Mouse (Mus musculus) embryonic stem cell, embryonic (primary cell): ENCODE results near the gene Pdxk.

ENCODE experiments used
- CTCF ChIA-PET, 4 experiments: fragments of 300-600 bp in 2 of 4; fragments of 350-600 bp in 2 of 4; sonication (Branson Sonifier 250); formaldehyde crosslinking; loops; one replicate each; lab custom pipeline; 2022; ENCODE audit warnings: inconsistent platforms in 2 of 4; lab: Charles Lee
- POLR2A ChIA-PET, 4 experiments: fragments of 300-600 bp in 2 of 4; fragments of 350-600 bp in 2 of 4; sonication (Branson Sonifier 250); formaldehyde crosslinking; loops; one replicate each; lab custom pipeline; 2022; ENCODE audit warnings: antibody characterized with exemption in 4 of 4, inconsistent platforms in 1 of 4; lab: Charles Lee

Gene Pdxk

DNA sequence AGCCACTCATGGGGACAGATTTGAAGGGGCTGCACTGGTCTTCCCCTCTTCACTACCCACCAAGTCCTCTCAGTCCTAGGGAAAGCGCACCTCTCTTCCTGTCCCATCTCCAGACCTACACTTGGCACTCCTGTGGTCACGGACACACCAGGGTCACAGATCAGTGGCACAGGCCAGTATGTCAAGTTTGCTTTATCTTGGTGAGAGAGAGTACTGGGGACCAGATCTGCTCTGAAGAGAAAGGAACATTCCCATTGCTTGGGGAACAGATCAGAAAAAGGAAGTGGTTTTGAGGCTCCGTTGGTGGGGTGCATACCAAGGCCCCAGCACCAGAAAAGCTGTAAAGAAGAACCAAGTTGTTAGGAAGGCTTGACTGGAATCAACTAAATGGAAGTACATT, 697 bp upstream of the Pdxk start:
- POLR2A ChIA-PET = interaction anchor here in 3 of 4 experiments (0.7 to 3.9 kb wide), 51 partner anchors 8 to 1830 kb away, joined by 3 to 48 read pairs (median 4); partner anchors contain the start of genes C2cd4c (in 2 of the 3), Cstb (in 2 of the 3), Apc2 (in 1 of the 3) and Bsg (in 1 of the 3)
- CTCF ChIA-PET = interaction anchor here in 3 of 4 experiments (0.6 to 2.2 kb wide), 11 partner anchors 8 to 282 kb away, joined by 3 to 13 read pairs (median 4); no protein-coding TSS in a partner anchor

DNA sequence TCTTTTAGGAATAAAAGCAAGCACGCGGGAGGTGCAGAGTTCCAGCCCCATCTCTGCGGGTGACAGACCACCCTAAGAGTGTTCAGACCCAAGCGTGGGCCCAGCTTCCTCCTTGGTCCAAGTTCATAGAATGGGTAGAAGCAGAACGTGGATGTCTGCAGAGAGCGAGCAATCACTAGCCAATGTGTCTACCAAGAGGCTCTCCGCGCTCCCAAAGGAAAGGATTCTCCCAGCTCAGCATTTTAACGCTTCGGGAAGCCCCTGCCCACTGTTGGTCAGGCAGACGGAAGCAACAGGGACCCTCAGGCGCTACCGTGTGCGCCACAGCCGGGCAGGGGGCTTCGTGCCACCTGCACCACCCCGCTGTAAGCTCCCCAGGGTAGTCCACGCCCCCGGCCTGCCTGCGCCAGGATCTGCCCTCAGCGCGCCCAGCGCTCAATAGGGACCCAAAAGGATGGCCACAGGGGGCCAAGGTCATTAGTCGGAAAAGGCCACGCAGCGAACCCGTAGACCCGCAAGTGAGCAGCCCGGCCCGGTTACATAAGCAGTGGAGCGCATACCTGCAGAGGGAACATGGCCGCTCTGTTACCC, 479 bp downstream of the Pdxk start:
- POLR2A ChIA-PET = interaction anchor here in 3 of 4 experiments (0.5 to 3.9 kb wide), 65 partner anchors 9 to 1831 kb away, joined by 3 to 48 read pairs (median 4); partner anchors contain the start of genes C2cd4c (in 2 of the 3), Cstb (in 2 of the 3), Ilvbl (in 2 of the 3) and Rrp1 (in 2 of the 3)
- CTCF ChIA-PET = interaction anchor here in 3 of 4 experiments (0.8 to 2.2 kb wide), 13 partner anchors 9 to 1131 kb away, joined by 3 to 13 read pairs (median 4); no protein-coding TSS in a partner anchor

DNA sequence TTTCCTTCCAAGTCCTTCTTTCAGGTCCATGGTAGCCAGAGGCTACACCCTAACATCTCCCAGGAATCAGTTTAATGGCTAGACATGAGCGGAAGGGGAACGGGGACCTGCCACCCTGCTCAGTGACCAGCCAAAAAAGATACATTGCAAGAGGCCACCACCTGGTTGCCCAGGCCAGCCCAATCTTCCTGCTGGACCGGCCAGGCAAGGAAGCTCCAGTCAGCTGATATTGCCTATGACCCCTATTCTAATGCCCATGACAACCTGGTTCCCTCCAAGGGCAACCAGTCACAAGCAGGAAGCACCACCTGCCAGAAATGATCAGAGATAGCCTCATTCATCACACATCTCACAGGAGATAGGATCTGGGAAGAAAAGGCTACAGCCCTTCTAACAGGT, 1.0 kb downstream of the Pdxk start:
- ChIA-PET CTCF (interaction anchor here in 1 of 4 experiments (1.4 to 2.1 kb wide), 3 partner anchors 18 to 25 kb away, joined by 3 to 8 read pairs (median 8); no protein-coding TSS in a partner anchor), POLR2A (interaction anchor here in 3 of 4 experiments (0.5 to 3.9 kb wide), 30 partner anchors 11 to 454 kb away, joined by 3 to 48 read pairs (median 5); partner anchors contain the start of genes Cstb (in 2 of the 3), Ilvbl (in 1 of the 3), Pfkl (in 1 of the 3) and Rrp1 (in 1 of the 3))

DNA sequence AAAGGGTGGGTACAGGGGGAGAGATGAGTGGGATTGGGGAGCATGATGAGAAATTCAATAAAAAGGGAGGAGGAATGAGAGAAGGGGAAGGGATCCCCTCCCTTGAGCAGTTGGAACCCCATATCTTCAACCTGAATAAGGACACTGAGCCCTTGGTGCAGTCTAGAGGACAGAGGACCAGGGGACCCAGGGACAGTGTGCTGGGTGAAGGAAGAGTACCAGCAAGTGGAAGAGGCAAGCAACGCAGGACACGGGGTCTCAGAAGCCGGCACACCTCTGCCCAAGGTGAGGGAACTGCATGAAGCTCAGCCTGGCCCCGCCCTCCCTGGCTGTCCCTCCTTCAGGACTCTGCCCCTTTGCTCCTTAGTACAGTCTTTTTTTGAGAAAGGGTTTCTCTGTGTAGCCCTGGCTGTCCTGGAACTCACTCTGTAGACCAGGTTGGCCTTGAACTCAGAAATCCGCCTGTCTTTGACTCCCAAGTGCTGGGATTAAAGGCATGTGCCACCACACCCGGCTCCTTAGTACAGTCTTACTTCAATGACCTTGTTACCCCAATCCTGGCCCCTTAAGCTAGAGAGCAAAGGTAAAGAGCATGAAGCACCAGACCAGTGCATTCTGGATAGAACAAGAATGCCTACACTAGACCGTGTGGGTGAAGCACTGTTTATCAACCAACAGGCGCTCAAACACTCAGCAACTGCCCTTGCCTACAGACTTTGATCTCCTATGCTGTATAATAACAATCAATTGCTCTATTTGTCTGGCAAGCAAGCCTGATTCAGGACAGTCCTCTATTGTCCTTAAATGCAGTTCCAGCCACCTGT, 1.6 kb downstream of the Pdxk start:
- POLR2A ChIA-PET = interaction anchor here (0.6 to 3.9 kb wide), 25 partner anchors 8 to 1189 kb away, joined by 3 to 48 read pairs (median 4); partner anchors contain the start of genes Cstb (in 2 of the 4), Pfkl (in 1 of the 4), Rrp1 (in 1 of the 4) and Trappc10 (in 1 of the 4)
- CTCF ChIA-PET = interaction anchor here in 3 of 4 experiments (1.2 to 2.1 kb wide), 4 partner anchors 19 to 67 kb away, joined by 3 to 8 read pairs (median 4); no protein-coding TSS in a partner anchor

DNA sequence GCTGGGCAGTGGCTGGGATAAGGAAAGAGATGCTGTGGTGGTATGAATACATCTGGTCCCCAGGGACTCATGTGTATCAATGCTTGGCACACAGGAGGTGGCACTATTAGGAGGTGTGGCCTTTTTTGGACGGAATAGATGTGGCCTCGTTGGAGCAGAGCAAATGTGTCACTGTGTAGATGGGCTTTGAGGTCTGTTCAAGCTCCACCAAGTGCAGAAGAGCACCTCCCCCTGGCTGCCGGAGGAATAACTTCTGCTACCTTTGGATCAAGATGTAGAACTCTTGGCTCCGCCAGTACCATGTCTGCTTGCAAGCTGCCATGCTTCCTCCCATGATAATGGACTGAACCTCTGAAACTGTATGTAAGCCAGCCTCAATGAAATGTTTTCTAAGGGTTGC, 3.0 kb downstream of the Pdxk start:
- POLR2A ChIA-PET = interaction anchor here in 3 of 4 experiments (0.6 to 3.9 kb wide), 10 partner anchors 9 to 70 kb away, joined by 3 to 48 read pairs (median 4); partner anchors contain the start of gene Cstb (in 1 of the 3)
- CTCF ChIA-PET = interaction anchor here (0.6 to 6.4 kb wide), 21 partner anchors 8 to 70 kb away, joined by 3 to 33 read pairs (median 3); partner anchors contain the start of gene Rrp1 (in 2 of the 4)

DNA sequence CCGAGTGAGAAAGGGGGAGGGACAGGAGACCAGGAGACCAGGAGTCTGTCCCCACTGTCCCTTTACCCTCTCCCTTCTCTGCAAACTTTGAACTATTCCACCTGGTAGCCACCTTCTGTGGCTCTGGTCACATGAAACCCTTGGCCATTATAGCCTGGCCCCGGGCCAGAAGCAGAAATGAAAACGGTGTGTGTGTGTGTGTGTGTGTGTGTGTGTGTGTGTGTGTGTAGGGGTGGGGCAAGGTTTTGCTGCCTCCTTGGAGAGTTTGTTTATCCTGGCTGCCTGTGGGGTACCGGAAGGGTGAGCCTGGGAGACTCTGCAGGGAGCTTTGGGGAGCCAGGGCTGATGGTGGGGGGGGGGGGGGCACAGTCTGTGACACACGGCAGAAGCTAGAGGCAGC, 4.3 kb downstream of the Pdxk start:
- CTCF ChIA-PET = interaction anchor here in 2 of 4 experiments (0.6 to 6.4 kb wide), 5 partner anchors 10 to 28 kb away, joined by 3 to 33 read pairs (median 5); no protein-coding TSS in a partner anchor
- POLR2A ChIA-PET = interaction anchor here in 3 of 4 experiments (0.6 to 3.1 kb wide), 7 partner anchors 9 to 1081 kb away, joined by 3 to 14 read pairs (median 3); no protein-coding TSS in a partner anchor

DNA sequence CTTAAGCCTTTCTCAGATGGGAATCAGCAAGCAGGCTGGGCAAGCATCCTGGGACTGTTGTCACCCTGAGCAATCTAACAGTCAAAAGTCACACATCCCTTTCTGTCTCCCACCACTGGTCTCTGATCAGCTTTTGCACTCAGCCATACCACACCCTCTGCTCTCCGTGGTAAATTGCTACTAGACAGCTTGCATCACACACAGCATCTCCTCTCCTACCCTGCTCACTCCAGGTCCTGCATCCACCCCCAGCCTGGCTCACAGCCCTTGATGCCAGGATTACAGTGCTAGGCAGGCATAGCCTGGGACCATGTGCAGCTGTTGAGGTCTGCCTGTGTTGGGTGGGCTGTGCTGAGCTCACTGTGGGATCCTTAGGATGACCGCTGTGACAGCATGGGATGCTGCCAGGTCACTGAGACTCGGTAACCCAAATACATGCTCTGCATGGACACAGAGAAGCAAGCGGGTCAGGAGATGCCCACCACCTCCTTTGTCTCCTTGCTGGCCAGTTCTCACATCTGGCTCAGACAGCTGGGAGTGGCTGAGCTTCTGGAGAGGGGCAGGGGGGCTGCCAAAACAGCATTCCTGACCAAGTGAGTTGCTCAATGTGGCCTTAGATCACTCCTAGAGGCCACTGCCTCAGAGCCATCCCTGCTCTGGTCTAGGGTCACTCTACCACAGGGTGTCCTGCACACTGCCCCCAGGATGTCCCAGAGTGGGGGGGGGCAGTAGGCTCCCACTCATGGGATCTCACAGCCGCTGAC, 6.2 kb downstream of the Pdxk start:
- POLR2A ChIA-PET = interaction anchor here in 3 of 4 experiments (0.6 to 2.3 kb wide), 10 partner anchors 10 to 1995 kb away, joined by 3 to 5 read pairs (median 4); partner anchors contain the start of gene Cstb (in 1 of the 3)
- CTCF ChIA-PET = interaction anchor here in 3 of 4 experiments (0.9 to 6.4 kb wide), 5 partner anchors 14 to 29 kb away, joined by 3 to 33 read pairs (median 5); no protein-coding TSS in a partner anchor

DNA sequence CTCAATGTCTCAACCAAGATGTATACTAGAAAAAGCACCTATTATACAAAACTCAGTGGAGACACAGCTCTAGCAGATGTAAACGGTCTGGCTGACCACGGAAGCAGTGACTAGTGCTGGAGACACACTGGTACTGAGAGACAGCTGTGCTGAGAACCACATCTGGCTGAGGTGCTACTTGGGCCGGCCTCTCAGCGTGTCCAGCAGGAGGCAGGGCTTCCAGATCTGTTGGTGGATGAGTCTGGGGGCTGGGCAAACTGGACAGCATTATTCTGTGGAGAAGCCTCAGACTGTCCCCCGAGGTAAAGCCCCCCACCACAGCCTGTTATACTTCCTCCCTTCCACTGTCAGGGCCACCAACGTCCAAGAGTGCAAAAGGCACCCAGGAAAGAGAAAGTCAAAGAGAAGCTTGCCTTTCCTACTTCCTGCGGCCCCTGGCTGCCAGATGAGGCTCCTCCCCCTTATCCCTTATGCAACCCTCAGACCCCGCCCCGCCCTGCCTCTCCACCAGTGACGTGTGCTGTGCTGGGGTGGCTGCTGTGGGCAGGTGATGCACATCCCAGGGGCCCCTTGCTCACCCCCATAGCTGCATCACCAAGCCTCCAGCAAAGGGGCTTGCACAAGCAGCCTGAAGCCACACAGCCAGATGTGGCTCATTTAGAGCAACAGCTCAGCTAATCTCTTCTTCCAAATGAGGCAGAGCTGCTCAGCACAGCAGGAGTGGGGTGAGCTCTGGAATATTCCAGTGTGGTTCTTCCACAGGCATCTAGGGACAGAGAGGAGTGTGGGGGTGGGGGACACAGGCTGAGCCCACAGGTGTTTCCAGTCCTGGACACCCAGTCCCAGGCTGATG, 7.1 kb downstream of the Pdxk start:
- CTCF ChIA-PET = interaction anchor here in 2 of 4 experiments (0.7 to 6.4 kb wide), 5 partner anchors 13 to 51 kb away, joined by 3 to 33 read pairs (median 5); no protein-coding TSS in a partner anchor
- POLR2A ChIA-PET = interaction anchor here in 3 of 4 experiments (0.6 to 2.3 kb wide), 14 partner anchors 9 to 1996 kb away, joined by 3 to 5 read pairs (median 4); partner anchors contain the start of gene Cstb (in 1 of the 3)

DNA sequence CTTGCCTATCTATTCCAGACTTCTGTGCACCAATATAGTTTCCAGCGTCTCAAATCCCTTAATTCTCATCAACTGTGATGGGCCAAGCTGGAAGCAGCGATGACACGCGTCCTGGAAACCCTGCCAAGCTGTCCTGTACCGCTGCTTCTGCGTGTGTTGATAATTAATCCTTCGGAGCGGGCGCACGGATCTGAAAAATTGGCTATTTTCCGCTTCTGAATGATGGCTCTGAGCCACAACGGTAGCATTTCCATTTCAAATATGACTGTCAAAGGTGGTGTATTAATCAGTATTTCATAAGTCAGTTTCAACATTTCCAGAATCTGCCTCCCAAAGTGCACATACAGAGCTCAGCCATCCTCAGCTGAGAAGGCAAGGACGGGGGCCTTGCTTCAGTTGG, 8.1 kb downstream of the Pdxk start:
- POLR2A ChIA-PET = interaction anchor here in 2 of 4 experiments (0.7 to 1.6 kb wide), 4 partner anchors 11 to 204 kb away, joined by 3 to 5 read pairs (median 4); no protein-coding TSS in a partner anchor
- CTCF ChIA-PET = interaction anchor here in 2 of 4 experiments (0.7 to 6.4 kb wide), 4 partner anchors 8 to 31 kb away, joined by 3 to 33 read pairs (median 10); no protein-coding TSS in a partner anchor

DNA sequence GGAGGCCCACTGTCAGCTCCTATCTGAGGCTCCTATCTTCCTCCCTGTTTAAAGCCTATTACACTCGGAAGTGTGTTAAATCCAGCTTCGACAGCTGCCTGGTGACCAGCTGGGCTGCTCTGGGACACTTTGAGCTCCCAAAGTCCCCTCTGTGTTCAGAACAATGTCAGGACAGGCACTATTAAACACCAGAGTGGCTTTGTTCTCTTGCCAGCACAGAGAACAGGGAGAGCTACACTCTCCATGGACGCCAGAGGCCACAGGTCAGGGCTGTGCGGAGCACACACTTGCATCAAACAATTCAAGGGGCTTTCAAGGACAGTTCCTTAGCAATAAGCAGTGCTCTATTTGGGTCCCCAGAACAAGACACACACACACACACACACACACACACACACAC, 12.1 kb downstream of the Pdxk start:
- POLR2A ChIA-PET = interaction anchor here in 3 of 4 experiments (1.2 to 1.4 kb wide), 4 partner anchors 9 to 12 kb away, joined by 3 to 7 read pairs (median 4); partner anchors contain the start of gene Pdxk (in 1 of the 3)
- CTCF ChIA-PET = interaction anchor here (0.6 to 2.2 kb wide), 8 partner anchors 9 to 1371 kb away, joined by 3 to 10 read pairs (median 3); no protein-coding TSS in a partner anchor

DNA sequence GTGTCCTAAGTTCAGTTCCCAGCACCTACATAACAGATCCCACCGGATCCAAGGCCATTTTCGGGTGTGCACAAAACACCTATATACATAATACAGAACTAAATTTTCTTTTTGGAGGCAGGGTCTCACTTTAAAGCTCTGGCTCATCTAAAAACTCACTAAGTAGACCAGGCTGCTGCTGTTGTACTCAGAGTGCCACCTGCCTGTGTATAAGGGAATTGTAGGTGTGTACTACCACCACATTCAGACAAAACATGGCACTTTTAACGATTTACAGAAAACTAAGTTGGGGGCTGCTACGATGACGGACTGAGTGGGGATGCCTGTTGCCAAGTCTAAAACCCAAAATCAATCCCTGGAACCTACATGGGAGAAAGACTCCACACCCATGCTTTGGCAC, 14.0 kb downstream of the Pdxk start:
- CTCF ChIA-PET = interaction anchor here in 3 of 4 experiments (0.7 to 1.0 kb wide), 5 partner anchors 9 to 14 kb away, joined by 3 to 6 read pairs (median 4); partner anchors contain the start of gene Pdxk (in 1 of the 3)
- POLR2A ChIA-PET = interaction anchor here in 3 of 4 experiments (1.2 to 1.4 kb wide), 4 partner anchors 9 to 85 kb away, joined by 3 to 4 read pairs (median 4); no protein-coding TSS in a partner anchor

DNA sequence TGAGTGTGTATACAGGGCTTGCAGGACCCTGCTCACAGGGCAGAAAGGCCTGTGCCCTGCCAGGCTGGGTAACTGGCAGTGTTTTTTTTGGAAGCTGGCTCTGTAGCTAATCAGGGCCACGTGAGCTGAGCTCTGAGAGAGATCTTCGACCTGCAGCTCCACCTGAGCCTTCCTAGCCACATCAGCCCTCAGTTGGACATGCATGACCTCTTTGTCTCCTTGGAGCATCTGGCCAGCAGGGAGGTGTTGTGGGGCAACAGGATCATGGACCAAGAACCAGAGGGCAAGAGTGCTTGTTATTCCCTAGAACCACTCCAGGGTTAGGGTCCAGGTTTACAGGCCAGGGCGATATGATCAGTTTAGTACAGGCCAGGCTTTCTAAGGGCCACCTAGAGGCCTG, 17.4 kb downstream of the Pdxk start:
- POLR2A ChIA-PET = interaction anchor here in 2 of 4 experiments (1.0 to 2.0 kb wide), 6 partner anchors 11 to 24 kb away, joined by 3 to 9 read pairs (median 4); partner anchors contain the start of gene Pdxk (in 1 of the 2)
- CTCF ChIA-PET = interaction anchor here in 2 of 4 experiments (1.0 to 1.9 kb wide), 2 partner anchors 9 to 40 kb away, joined by 3 to 4 read pairs; no protein-coding TSS in a partner anchor

DNA sequence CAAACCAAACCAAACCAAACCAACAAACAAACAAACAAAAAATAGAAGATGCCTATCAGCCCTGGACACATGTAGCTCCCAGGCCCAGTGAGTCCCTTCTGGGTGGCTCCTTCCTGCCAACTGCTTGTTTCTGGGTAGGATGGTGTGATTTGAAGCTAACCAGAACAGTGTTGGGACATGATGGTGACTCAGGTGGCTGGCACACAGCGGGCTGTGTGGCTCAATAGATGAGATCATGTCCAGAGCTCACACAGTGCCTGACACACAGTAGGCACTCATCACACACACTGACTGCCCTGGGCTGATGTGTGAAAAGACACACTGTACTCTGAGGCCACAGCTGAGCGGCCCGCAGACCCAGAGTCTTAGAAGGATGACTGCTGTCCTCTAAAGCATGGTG, 18.6 kb downstream of the Pdxk start:
- ChIA-PET POLR2A (interaction anchor here in 2 of 4 experiments (0.7 to 2.0 kb wide), 8 partner anchors 9 to 237 kb away, joined by 3 to 5 read pairs (median 3); partner anchors contain the start of genes Pdxk (in 1 of the 2) and Rrp1 (in 1 of the 2)), CTCF (interaction anchor here in 2 of 4 experiments (0.9 to 1.0 kb wide), 2 partner anchors 8 to 42 kb away, joined by 3 read pairs; no protein-coding TSS in a partner anchor)

DNA sequence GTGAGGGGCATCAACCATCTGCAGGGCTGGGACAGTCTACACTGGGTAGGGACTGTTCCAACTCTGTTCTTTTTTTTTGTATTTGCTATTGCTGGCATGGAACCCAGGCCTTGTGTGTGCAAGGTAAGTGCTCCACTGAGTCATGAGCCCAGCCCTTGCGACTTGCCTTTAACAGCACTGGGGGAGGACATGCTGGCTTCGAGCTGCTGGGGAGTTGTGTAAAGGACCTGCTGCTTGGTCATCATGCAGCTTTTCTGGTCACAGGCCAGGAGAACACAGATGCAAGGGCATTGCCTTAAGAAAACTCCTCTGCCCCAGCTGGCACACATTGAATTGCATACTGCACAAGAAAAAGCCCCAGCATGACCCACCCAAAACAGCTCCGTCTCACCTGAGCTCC, 22.5 kb downstream of the Pdxk start:
- ChIA-PET CTCF (interaction anchor here in 3 of 4 experiments (0.7 to 4.5 kb wide), 15 partner anchors 8 to 131 kb away, joined by 3 to 32 read pairs (median 5); partner anchors contain the start of genes Pdxk (in 1 of the 3) and Rrp1 (in 1 of the 3)), POLR2A (interaction anchor here in 3 of 4 experiments (0.8 to 8.6 kb wide), 23 partner anchors 9 to 305 kb away, joined by 3 to 108 read pairs (median 4); partner anchors contain the start of genes Cstb (in 3 of the 3), Pdxk (in 3 of the 3) and Rrp1 (in 1 of the 3))
